Mouse (Mus musculus): ENCODE data around the gene Havcr1. TPM values are rescaled to one million over a fixed set of nuclear protein-coding genes. Genes with fewer than 3 reads are reported as not detected.

Havcr1 gene
- polyA plus RNA-seq (2015; fragmentation: Nextera tagmentation; extraction: Ambion mirVana) = not detected in 2 replicates

DNA sequence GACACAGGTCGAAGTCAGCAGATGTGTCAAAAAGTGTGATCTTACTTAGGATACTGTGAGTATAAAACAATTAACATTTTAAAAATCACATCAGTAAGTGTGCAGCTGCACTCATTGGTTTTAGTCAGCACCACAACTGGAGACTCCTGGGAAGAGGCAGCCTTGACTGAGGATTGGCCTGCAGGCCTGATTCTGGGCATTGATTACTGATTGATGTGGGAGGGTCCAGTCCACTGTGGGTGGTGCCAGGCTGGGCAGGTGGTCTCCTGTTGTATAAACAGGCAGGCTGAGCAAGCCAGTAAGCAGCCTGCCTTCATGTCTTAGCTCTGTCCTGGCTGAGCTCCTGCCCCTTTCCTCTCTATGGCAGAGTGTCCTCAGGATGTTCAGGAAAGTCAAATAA lies at the start of gene Havcr1:
Gene Havcr1, plus strand, starts transcription at position 5 of the 400 bp plus-strand sequence.

DNA sequence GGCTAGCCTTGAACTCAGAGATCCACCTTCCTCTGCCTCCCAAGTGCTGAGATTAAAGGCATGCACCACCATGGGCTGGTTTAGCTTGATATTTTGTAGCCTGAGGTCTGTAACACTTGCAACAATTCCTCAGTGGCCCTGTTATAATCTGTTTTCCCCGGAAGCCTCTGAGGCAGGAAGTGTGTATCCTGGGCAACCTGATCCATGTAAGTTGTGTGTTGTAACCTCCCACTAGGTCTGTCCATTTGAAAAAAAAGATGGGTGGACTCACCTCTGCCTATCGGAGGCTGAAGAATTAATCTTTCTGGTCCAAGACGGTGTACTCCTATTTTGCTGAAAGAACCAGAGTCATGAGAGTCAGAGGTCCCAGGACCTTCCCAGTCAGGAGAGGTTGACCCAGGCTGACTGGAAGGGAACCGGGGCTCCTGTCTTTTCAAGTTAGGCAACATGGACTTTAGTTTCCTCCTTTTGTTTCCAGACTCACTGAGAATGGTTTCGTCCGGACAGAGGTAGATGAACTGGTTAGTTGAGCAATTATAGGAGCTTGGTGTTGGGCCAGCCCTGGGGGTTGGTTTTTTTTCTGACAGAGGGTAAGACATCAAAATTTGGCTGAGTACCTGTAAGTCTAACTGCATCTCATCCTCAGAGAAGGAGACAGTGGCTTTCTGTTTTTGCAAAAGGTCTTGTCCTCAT lies 28.1 kb upstream of the Havcr1 start, which contains the start of gene Timd2:
Gene Timd2, minus strand, starts transcription at position 398 of the 693 bp plus-strand sequence.

DNA sequence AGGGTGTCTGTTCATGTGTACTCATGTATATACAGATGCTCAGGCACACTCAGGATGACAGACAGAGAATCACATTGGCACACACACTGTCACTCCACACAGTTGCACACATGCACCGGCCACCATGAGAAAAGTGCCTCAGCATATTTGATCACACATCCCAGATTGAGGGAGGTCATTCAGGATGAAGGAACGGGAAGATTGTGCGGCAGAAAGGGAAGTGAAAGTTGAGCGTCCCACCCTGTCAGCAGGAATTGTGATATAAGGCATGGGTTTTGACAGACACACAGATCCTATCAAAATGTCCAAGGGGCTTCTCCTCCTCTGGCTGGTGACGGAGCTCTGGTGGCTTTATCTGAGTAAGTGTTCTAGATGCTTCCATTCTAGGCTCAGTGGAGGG lies 75.6 kb downstream of the Havcr1 start, which contains the start of gene Timd4:
Gene Timd4, plus strand, starts transcription at position 290 of the 400 bp plus-strand sequence.

Other genes starting within 250 kb of the Havcr1 start
- gene Gm12169, start 210.9 kb upstream of the Havcr1 start, polyA plus RNA-seq (2015; fragmentation: Nextera tagmentation; extraction: Ambion mirVana) = not detected in 2 replicates
- 0.09 TPM in 1 of 2 replicates, not detected in the other for gene BC053393, start 163.5 kb upstream of the Havcr1 start, polyA plus RNA-seq (2015; fragmentation: Nextera tagmentation; extraction: Ambion mirVana)
- gene Dppa1, start 105.8 kb upstream of the Havcr1 start, polyA plus RNA-seq (2015; fragmentation: Nextera tagmentation; extraction: Ambion mirVana) = not detected in 2 replicates
- gene Timd2, start 28.0 kb upstream of the Havcr1 start, polyA plus RNA-seq (2015; fragmentation: Nextera tagmentation; extraction: Ambion mirVana) = 0.68 and 1.1 TPM in 2 replicates
- 0.90 and 1.0 TPM in 2 replicates for gene Timd4, start 75.7 kb downstream of the Havcr1 start, polyA plus RNA-seq (2015; fragmentation: Nextera tagmentation; extraction: Ambion mirVana)